Mouse (Mus musculus) embryonic facial prominence, embryonic 15.5 days (tissue): ENCODE results near the gene Fstl4. TPM values are rescaled to one million over a fixed set of nuclear protein-coding genes. Genes with fewer than 3 reads are reported as not detected.

Experiments
- ATAC-seq: fragments of 200-750 bp; cut with Nextera tagmentation; 2 replicates; pipeline ENCODE4 v1.8.0; 2017; ENCODE audit warnings: low read depth, moderate TSS enrichment; ENCODE audit not compliant: insufficient number of reproducible peaks, low FRiP score, low TSS enrichment
- H3K27ac ChIP-seq: fragments of 300-500 bp; sonication (generic); replicated peaks from 2 replicates; pipeline ENCODE4 v1.5.1; 2015; ENCODE audit warnings: mild to moderate bottlenecking, inconsistent platforms
- H3K27me3 ChIP-seq: fragments of 300-500 bp; sonication (generic); 2 replicates; pipeline ENCODE4 v1.6.1; 2015; ENCODE audit warnings: inconsistent platforms
- H3K36me3 ChIP-seq: fragments of 300-500 bp; sonication (generic); 2 replicates; pipeline ENCODE4 v1.6.1; 2015; ENCODE audit warnings: mild to moderate bottlenecking, inconsistent platforms
- H3K4me1 ChIP-seq: fragments of 300-500 bp; sonication (generic); 2 replicates; pipeline ENCODE4 v1.6.1; 2015; ENCODE audit warnings: inconsistent platforms
- H3K4me2 ChIP-seq: fragments of 300-500 bp; sonication (generic); replicated peaks from 2 replicates; pipeline ENCODE4 v1.6.1; 2015; ENCODE audit warnings: mild to moderate bottlenecking, inconsistent platforms
- H3K4me3 ChIP-seq: fragments of 300-500 bp; sonication (generic); replicated peaks from 2 replicates; pipeline ENCODE4 v1.5.1; 2015; ENCODE audit warnings: mild to moderate bottlenecking, inconsistent platforms
- H3K9ac ChIP-seq: fragments of 300-500 bp; sonication (generic); 2 replicates; pipeline ENCODE4 v1.6.1; 2015; ENCODE audit warnings: inconsistent platforms
- H3K9me3 ChIP-seq: fragments of 300-500 bp; sonication (generic); replicated peaks from 2 replicates; pipeline ENCODE4 v1.6.1; 2016; ENCODE audit warnings: inconsistent platforms
- WGBS: fragments of 180-500 bp; shearing (Covaris S2); methylation state at CpG from one replicate; pipeline ENCODE4 v1.1.7; 2015; 5-methylcytosine and 5-hydroxymethylcytosine counted together
- polyA plus RNA-seq: library from polyadenylated mRNA; unstranded; fragments of >200 nt; fragmentation: Nextera tagmentation; extraction: Ambion mirVana; gene quantifications from 2 replicates; pipeline ENCODE4 v1.2.1, GENCODE M21; 2015

Fstl4 gene
- polyA plus RNA-seq, 1 experiment from 2014 or later = 3.1 TPM

- Histone ChIP-seq H3K4me1 (no peaks in the 10 kb centered on the region), H3K4me2 (no peak overlapping the region), H3K9ac (no peak overlapping the region), H3K9me3 (no peaks in the 10 kb centered on the region), H3K27me3 (no peaks in the 10 kb centered on the region), H3K4me3 (no peak overlapping the region), H3K27ac (no peak overlapping the region), H3K36me3 (no peaks in the 10 kb centered on the region)
- ATAC-seq = no peak
- 67% methylated on average over 4 of the region's 4 CpGs for WGBS
Measured at GRCm38 (mm10) chr11:53115711-53116110, 351.3 kb downstream of the Fstl4 start.

DNA sequence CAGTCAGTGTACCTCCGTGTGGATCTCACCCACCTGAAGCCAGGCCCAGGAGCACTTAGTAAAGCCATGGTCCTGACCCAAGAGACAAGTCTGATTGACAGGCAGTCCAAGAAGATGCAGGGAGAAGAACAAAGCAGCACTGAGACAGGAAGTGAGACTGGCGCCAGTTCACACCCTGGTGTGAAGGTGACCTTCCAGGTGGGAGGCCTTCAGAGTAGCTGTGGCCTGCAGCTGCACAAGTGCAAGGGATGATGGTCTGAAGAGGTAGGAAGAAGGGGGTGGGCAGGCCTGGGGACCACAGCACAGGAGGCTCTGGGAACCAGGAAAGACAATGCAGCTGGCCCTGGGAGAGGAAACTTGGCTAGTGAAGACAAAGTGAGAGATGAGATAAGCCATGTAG lies 351.9 kb downstream of the Fstl4 start:
- Histone ChIP-seq H3K9me3 (no peaks in the 10 kb centered on the region), H3K4me3 (no peak overlapping the region), H3K27ac (no peak overlapping the region), H3K9ac (no peak overlapping the region), H3K27me3 (no peaks in the 10 kb centered on the region), H3K36me3 (no peaks in the 10 kb centered on the region), H3K4me1 (0 out of 2 replicates have a peak, but pooled peaks cover 1% of the 10 kb centered on the region), H3K4me2 (no peak overlapping the region)
- ATAC-seq = no peak
- WGBS = 68% methylated on average over 2 of the region's 2 CpGs

DNA sequence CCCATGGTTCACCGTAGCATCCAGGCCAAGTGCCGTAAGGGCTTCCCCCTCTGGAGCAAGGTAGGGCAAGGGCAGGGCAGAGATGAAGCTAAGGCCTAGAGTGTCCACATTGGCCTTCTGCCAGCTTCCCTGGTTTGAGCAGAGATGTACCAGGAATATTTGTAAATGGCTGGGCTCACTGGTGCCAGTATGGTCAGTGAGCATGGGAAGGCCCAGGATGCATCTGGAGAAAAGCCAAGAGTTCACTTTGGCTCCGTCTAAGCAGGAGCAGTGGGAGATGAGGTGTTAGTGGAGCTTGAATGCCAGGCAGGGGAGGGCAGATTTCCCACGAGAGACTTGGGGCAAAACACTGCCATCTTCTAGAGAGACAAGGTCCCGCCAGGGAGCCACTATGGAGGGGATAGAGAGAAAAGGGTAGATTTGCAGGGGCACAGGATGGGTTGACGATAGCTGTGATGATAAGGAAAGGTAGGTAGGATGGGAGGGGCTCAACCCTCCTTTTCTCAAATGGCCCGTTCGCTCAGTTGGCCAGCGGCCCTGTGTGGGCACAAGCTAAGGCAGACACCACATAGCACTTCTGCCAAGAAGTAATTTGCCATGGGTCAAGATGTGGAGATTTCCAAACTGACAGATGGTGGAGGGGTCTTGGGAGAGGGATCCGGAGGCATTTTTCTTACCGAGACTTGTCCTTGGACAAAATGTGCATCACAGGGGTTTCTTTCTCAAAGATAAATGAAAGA lies 354.0 kb downstream of the Fstl4 start:
- WGBS = 82% methylated on average over 11 of the region's 11 CpGs
- H3K27ac ChIP-seq = no peak overlapping the region
- H3K4me1 ChIP-seq = 0 out of 2 replicates have a peak, but pooled peaks cover 4% of the 10 kb centered on the region
- ATAC-seq = no peak
- no peak overlapping the region for H3K4me2 ChIP-seq
- no peaks in the 10 kb centered on the region for H3K36me3 ChIP-seq
- H3K9ac ChIP-seq = no peak overlapping the region
- H3K4me3 ChIP-seq = no peak overlapping the region
- H3K27me3 ChIP-seq = no peaks in the 10 kb centered on the region
- H3K9me3 ChIP-seq = no peaks in the 10 kb centered on the region

DNA sequence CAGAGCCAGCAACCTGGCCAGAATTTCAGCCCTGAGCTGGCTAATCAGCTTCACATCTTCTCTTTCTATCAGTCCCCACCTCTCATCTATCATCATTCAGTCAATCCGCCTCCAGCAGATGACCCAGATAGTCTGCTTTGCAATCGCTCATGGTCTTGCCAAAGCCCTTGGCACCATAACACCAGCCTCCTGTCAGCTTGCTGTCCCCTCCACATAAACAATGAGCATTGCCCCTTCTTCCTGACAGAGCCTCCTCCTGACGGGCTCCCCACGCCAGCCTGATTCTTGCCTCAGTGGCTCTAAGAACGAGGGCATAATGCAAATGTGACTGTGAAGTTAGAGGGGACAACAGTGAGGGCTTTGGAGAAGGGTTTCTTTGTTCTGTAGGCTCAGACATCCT lies 355.5 kb downstream of the Fstl4 start:
- no peak overlapping the region for H3K4me3 ChIP-seq
- H3K9me3 ChIP-seq = no peaks in the 10 kb centered on the region
- H3K27me3 ChIP-seq = no peaks in the 10 kb centered on the region
- WGBS = 80% methylated on average over 5 of the region's 5 CpGs
- H3K9ac ChIP-seq = no peak overlapping the region
- H3K27ac ChIP-seq = no peak overlapping the region
- H3K4me2 ChIP-seq = no peak overlapping the region
- no peak for ATAC-seq
- H3K4me1 ChIP-seq = 0 out of 2 replicates have a peak, but pooled peaks cover 4% of the 10 kb centered on the region
- no peaks in the 10 kb centered on the region for H3K36me3 ChIP-seq

GRCm38 (mm10) chr11:53121208-53121607 lies 356.8 kb downstream of the Fstl4 start:
- H3K9me3 ChIP-seq = no peaks in the 10 kb centered on the region
- H3K27me3 ChIP-seq = no peaks in the 10 kb centered on the region
- H3K4me3 ChIP-seq = no peak overlapping the region
- no peak overlapping the region for H3K4me2 ChIP-seq
- no peak for ATAC-seq
- H3K4me1 ChIP-seq = 0 out of 2 replicates have a peak, but pooled peaks cover 4% of the 10 kb centered on the region
- H3K36me3 ChIP-seq = no peaks in the 10 kb centered on the region
- no peak overlapping the region for H3K27ac ChIP-seq
- H3K9ac ChIP-seq = no peak overlapping the region
- 25% methylated on average over 1 of the region's 1 CpGs for WGBS

DNA sequence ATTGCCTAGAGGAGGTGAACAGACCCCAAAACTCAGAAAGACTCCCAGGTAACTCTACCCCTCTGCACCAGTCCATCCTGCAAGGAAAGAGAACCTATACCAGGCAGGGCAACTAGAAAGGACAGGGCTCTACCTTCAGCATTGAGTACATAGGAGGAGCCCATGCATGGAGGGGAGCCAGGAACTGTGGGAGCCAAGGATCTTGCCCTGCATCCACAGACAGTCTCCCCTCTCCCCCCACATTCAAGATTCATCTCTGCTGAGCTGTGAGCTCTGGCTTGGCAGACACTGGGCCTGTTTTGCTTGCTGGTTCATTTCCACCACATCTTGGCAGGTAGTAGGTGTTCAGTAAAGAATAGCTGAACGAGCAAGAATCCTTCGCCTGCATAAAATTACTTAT lies 360.4 kb downstream of the Fstl4 start:
- Histone ChIP-seq H3K27ac (no peak overlapping the region), H3K27me3 (no peaks in the 10 kb centered on the region), H3K36me3 (no peaks in the 10 kb centered on the region), H3K9ac (no peak overlapping the region), H3K4me3 (no peak overlapping the region), H3K4me1 (0 out of 2 replicates have a peak, but pooled peaks cover 4% of the 10 kb centered on the region), H3K4me2 (no peak overlapping the region), H3K9me3 (no peaks in the 10 kb centered on the region)
- no peak for ATAC-seq
- 71% methylated on average over 2 of the region's 2 CpGs for WGBS

- Histone ChIP-seq H3K9me3 (no peaks in the 10 kb centered on the region), H3K36me3 (no peaks in the 10 kb centered on the region), H3K27me3 (no peaks in the 10 kb centered on the region), H3K4me2 (no peak overlapping the region), H3K4me3 (no peak overlapping the region), H3K27ac (no peak overlapping the region), H3K9ac (no peak overlapping the region), H3K4me1 (no peaks in the 10 kb centered on the region)
- 60% methylated on average over 6 of the region's 6 CpGs for WGBS
- ATAC-seq = no peak
Measured at GRCm38 (mm10) chr11:53126660-53127059, 362.2 kb downstream of the Fstl4 start.

- H3K4me1 ChIP-seq = no peaks in the 10 kb centered on the region
- no peak for ATAC-seq
- H3K27me3 ChIP-seq = no peaks in the 10 kb centered on the region
- H3K9ac ChIP-seq = no peak overlapping the region
- no peak overlapping the region for H3K27ac ChIP-seq
- no peak overlapping the region for H3K4me2 ChIP-seq
- H3K4me3 ChIP-seq = no peak overlapping the region
- WGBS = 53% methylated on average over 2 of the region's 2 CpGs
- H3K36me3 ChIP-seq = no peaks in the 10 kb centered on the region
- no peaks in the 10 kb centered on the region for H3K9me3 ChIP-seq
Measured at GRCm38 (mm10) chr11:53128661-53129060, 364.2 kb downstream of the Fstl4 start.

DNA sequence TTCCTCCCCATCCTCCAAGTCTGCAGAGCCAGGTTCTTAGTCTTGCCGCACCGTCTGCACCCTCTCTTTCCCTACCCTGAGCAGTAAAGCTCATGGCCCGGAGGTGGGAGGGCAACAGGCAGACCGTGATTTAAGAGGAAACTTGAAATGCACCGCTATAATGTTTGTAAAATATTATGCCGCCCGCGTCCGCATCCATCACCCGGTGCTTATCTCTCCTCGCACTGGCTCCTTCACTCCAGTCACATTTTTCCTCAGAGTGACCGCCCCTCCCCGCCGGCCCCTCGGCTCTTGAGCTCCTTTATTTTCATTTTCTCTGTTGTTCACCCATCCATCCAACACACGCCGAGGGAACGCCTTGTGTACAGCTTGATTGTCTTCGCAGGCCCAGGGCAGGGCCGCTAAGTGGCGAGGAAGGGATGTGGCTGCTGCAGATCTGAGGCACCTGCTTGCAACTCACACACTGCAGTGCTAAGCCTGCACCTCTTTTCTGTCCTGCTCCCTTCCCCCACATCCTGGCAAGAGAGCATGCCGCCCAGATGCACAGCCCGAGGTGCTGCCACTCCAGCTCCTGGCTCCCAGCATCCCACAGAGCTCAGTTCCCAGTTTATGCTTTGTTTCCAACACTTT lies 368.1 kb downstream of the Fstl4 start:
- no peak overlapping the region for H3K4me3 ChIP-seq
- H3K4me2 ChIP-seq = no peak overlapping the region
- H3K9me3 ChIP-seq = no peaks in the 10 kb centered on the region
- 51% methylated on average over 23 of the region's 23 CpGs for WGBS
- H3K9ac ChIP-seq = no peak overlapping the region
- no peaks in the 10 kb centered on the region for H3K27me3 ChIP-seq
- no peak for ATAC-seq
- no peaks in the 10 kb centered on the region for H3K36me3 ChIP-seq
- H3K4me1 ChIP-seq = no peaks in the 10 kb centered on the region
- no peak overlapping the region for H3K27ac ChIP-seq

GRCm38 (mm10) chr11:53136371-53136770 lies 371.9 kb downstream of the Fstl4 start:
- 71% methylated on average over 11 of the region's 11 CpGs for WGBS
- no peak overlapping the region for H3K9ac ChIP-seq
- H3K4me1 ChIP-seq = no peaks in the 10 kb centered on the region
- no peak overlapping the region for H3K27ac ChIP-seq
- no peaks in the 10 kb centered on the region for H3K36me3 ChIP-seq
- no peak overlapping the region for H3K4me2 ChIP-seq
- ATAC-seq = no peak
- no peaks in the 10 kb centered on the region for H3K9me3 ChIP-seq
- H3K4me3 ChIP-seq = no peak overlapping the region
- no peaks in the 10 kb centered on the region for H3K27me3 ChIP-seq

GRCm38 (mm10) chr11:53137381-53137780 lies 372.9 kb downstream of the Fstl4 start:
- H3K9ac ChIP-seq = no peak overlapping the region
- ATAC-seq = no peak
- no peak overlapping the region for H3K4me3 ChIP-seq
- no peak overlapping the region for H3K4me2 ChIP-seq
- no peaks in the 10 kb centered on the region for H3K4me1 ChIP-seq
- no peaks in the 10 kb centered on the region for H3K36me3 ChIP-seq
- H3K9me3 ChIP-seq = no peaks in the 10 kb centered on the region
- WGBS = 67% methylated on average over 8 of the region's 8 CpGs
- no peaks in the 10 kb centered on the region for H3K27me3 ChIP-seq
- H3K27ac ChIP-seq = no peak overlapping the region

GRCm38 (mm10) chr11:53138212-53138611 lies 373.8 kb downstream of the Fstl4 start:
- no peak for ATAC-seq

More at GRCm38 (mm10) chr11:53138212-53138611, 373.8 kb downstream of the Fstl4 start:
- no peak overlapping the region for H3K9ac ChIP-seq
- no peaks in the 10 kb centered on the region for H3K36me3 ChIP-seq
- H3K9me3 ChIP-seq = no peaks in the 10 kb centered on the region
- H3K27ac ChIP-seq = no peak overlapping the region
- H3K4me1 ChIP-seq = no peaks in the 10 kb centered on the region
- H3K4me3 ChIP-seq = no peak overlapping the region
- 78% methylated on average over 6 of the region's 6 CpGs for WGBS
- no peak overlapping the region for H3K4me2 ChIP-seq
- H3K27me3 ChIP-seq = no peaks in the 10 kb centered on the region
